In the genomic region with DNA sequence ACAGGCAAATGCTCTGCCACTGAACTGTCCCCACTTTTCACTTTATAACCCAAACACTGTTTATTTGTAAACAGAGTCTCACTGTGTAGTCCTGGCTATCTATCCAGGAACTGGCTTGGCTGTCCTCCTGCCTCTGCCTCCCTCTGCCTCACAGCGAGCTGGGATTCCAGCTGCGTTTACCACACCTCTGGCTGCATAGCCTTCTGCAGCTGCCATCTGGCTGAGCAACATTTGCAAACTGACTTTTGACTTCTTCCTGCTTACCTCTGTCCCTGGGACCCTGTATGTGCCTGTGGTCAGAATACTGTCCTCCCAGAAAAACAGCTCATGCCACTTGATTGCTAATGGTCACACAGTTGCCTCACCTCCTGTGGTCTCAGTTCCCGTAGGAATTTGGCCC, we compare ENCODE assay signal across 10 mouse cellular contexts. TPM values are rescaled to one million over a fixed set of nuclear protein-coding genes. Genes with fewer than 3 reads are reported as not detected.
DNase-seq lines count a peak whose midpoint lies in the region; ATAC-seq and TF ChIP-seq lines count a peak whose summit lies in the region.
"Had no signal": no experiment of that assay in that cellular context is flagged by ENCODE, and none has a peak within 500 bp of the region (broad histone marks: within the 10 kb centered on the region; RNA-seq: fewer than 3 reads in every experiment).

No protein-coding gene starts in this region.

- DNase-seq in heart, adult 9 months (ENCODE audit: low spot score in 2 of 2), result no peak
- peak; percentile 80 for DNase-seq in A20 (ENCODE audit: low read depth, low spot score)
- no peak for DNase-seq in natural killer cell, adult 2 months (ENCODE audit: low spot score in 2 of 2)
- DNase-seq in ovary, postnatal 10 days (ENCODE audit: low spot score), result no peak
- DNase-seq in urinary bladder, postnatal 36 days (ENCODE audit: low spot score in 2 of 2), result no peak

- no peak for TF ChIP-seq CTCF in bone marrow, adult 2 months (IDR thresholded peaks at IDR 0.05; ENCODE audit: control insufficient read depth, insufficient read depth, low read length)

- H3K4me2 ChIP-seq in heart, embryonic 14.5 days (ENCODE audit: low read length), result peak overlapping the region; percentile 92
- H3K4me2 ChIP-seq in liver, embryonic 15.5 days, result peak overlapping the region; percentile 90
- H3K4me2 ChIP-seq: midbrain, embryonic 15.5 days had no signal

- 51% methylated on average over 3 of the region's 3 CpGs for WGBS in heart, embryonic 14.5 days
- WGBS in bone marrow, adult 2 months, result 35% methylated on average over 3 of the region's 3 CpGs
- 51% methylated on average over 3 of the region's 3 CpGs for WGBS in liver, embryonic 15.5 days (ENCODE audit: insufficient replicate concordance)

- no peak for TF ChIP-seq POLR2A in bone marrow, adult 2 months (IDR thresholded peaks at IDR 0.05; ENCODE audit: borderline replicate concordance, control insufficient read depth, low read depth, low read length)

- H3K27ac ChIP-seq in heart, embryonic 14.5 days (replicated peaks in 1 of 2; ENCODE audit: control insufficient read depth in 1 of 2, insufficient read depth in 1 of 2, low read depth in 2 of 2, low read length in 2 of 2), result peak overlapping the region; percentile 90 to 97; a peak in 3 of 4 replicates
- peak overlapping the region; percentile 53 for H3K27ac ChIP-seq in bone marrow, adult 2 months (ENCODE audit: control insufficient read depth, insufficient read depth, low read depth, low read length, poor library complexity)
- peak overlapping the region; percentile 93 for H3K27ac ChIP-seq in liver, embryonic 15.5 days (replicated peaks)
- H3K27ac ChIP-seq: hindbrain, embryonic 15.5 days; midbrain, embryonic 15.5 days had no signal

- H3K9ac ChIP-seq in heart, embryonic 14.5 days (ENCODE audit: low read length), result peak overlapping the region; percentile 86
- H3K9ac ChIP-seq in liver, embryonic 15.5 days, result peak overlapping the region; percentile 26; the same call in 1 of the 2 replicates
- H3K9ac ChIP-seq: hindbrain, embryonic 15.5 days; midbrain, embryonic 15.5 days had no signal

- H3K4me1 ChIP-seq in heart, embryonic 14.5 days (ENCODE audit: control insufficient read depth in 2 of 2, insufficient read depth in 2 of 2, low read length in 2 of 2), result peaks cover 68 to 84% of the 10 kb centered on the region in 2 experiments
- peaks cover 9% of the 10 kb centered on the region for H3K4me1 ChIP-seq in bone marrow, adult 2 months (ENCODE audit: control insufficient read depth, insufficient read depth, low read length)
- peaks cover 92% of the 10 kb centered on the region for H3K4me1 ChIP-seq in liver, embryonic 15.5 days (replicated peaks)

- 0 out of 4 replicates have a peak overlapping the region, but pooled peaks of 1 of the 2 experiments have one; percentile 10 for H3K4me3 ChIP-seq in heart, embryonic 14.5 days (ENCODE audit: control insufficient read depth in 1 of 2, insufficient read depth in 1 of 2, low read depth in 1 of 2, low read length in 2 of 2)
- H3K4me3 ChIP-seq in bone marrow, adult 2 months (replicated peaks; ENCODE audit: control insufficient read depth, low read depth, low read length), result peak overlapping the region; percentile 50
- H3K4me3 ChIP-seq in liver, embryonic 15.5 days (replicated peaks), result no peak overlapping the region
- H3K4me3 ChIP-seq: hindbrain, embryonic 15.5 days; midbrain, embryonic 15.5 days had no signal

- ATAC-seq in heart, embryonic 14.5 days (ENCODE audit: insufficient number of reproducible peaks, insufficient read depth, low FRiP score, low read depth), result no peak
- no peak for ATAC-seq in liver, embryonic 15.5 days (ENCODE audit: insufficient read depth)
- ATAC-seq: midbrain, embryonic 15.5 days had no signal

- H3K9me3 ChIP-seq in heart, embryonic 14.5 days (ENCODE audit: control insufficient read depth, low read length), result no peaks in the 10 kb centered on the region
- H3K9me3 ChIP-seq in liver, embryonic 15.5 days (replicated peaks), result no peaks in the 10 kb centered on the region
- H3K9me3 ChIP-seq: hindbrain, embryonic 15.5 days; midbrain, embryonic 15.5 days had no signal

- peaks cover 16% of the 10 kb centered on the region for H3K36me3 ChIP-seq in heart, embryonic 14.5 days (ENCODE audit: control insufficient read depth, insufficient read depth, low read length)
- peaks cover 20% of the 10 kb centered on the region for H3K36me3 ChIP-seq in liver, embryonic 15.5 days (replicated peaks)
- H3K36me3 ChIP-seq: hindbrain, embryonic 15.5 days; midbrain, embryonic 15.5 days had no signal

- H3K27me3 ChIP-seq in heart, embryonic 14.5 days (ENCODE audit: control insufficient read depth, insufficient read depth, low read length), result no peaks in the 10 kb centered on the region
- no peaks in the 10 kb centered on the region for H3K27me3 ChIP-seq in liver, embryonic 15.5 days
- H3K27me3 ChIP-seq: hindbrain, embryonic 15.5 days; midbrain, embryonic 15.5 days had no signal

RNA-seq across cellular contexts. Expression of a gene that starts 1.5 kb away (rescaled TPM):
- 98.0 and 100 TPM in 2 replicates for polyA plus RNA-seq in heart, embryonic 14.5 days (2014; fragmentation: Nextera tagmentation; extraction: Ambion mirVana)
- 145 and 156 TPM in 2 replicates for polyA plus RNA-seq in bone marrow, adult 2 months (2011; ENCODE audit: insufficient read depth, insufficient read length, low replicate concordance, missing spikeins)
- polyA plus RNA-seq in liver, embryonic 15.5 days (2015; fragmentation: Nextera tagmentation; extraction: Ambion mirVana), result 136 and 138 TPM in 2 replicates

RNA-seq across cellular contexts. Expression of a gene that starts 1.7 kb away (rescaled TPM):
- polyA plus RNA-seq in heart, embryonic 14.5 days (2014; fragmentation: Nextera tagmentation; extraction: Ambion mirVana), result 18.7 and 20.8 TPM in 2 replicates
- polyA plus RNA-seq in bone marrow, adult 2 months (2011; ENCODE audit: insufficient read depth, insufficient read length, low replicate concordance, missing spikeins), result 16.9 and 21.8 TPM in 2 replicates
- 11.8 and 12.0 TPM in 2 replicates for polyA plus RNA-seq in liver, embryonic 15.5 days (2015; fragmentation: Nextera tagmentation; extraction: Ambion mirVana)

RNA-seq across cellular contexts. Expression of a gene that starts 17.9 kb away (rescaled TPM):
- 0.71 and 1.0 TPM in 2 replicates for polyA plus RNA-seq in heart, embryonic 14.5 days (2014; fragmentation: Nextera tagmentation; extraction: Ambion mirVana)
- polyA plus RNA-seq in bone marrow, adult 2 months (2011; ENCODE audit: insufficient read depth, insufficient read length, low replicate concordance, missing spikeins), result 9.5 and 12.3 TPM in 2 replicates
- polyA plus RNA-seq in liver, embryonic 15.5 days (2015; fragmentation: Nextera tagmentation; extraction: Ambion mirVana), result 0.28 and 0.45 TPM in 2 replicates

RNA-seq across cellular contexts. Expression of a gene that starts 17.9 kb away (rescaled TPM):
- 99.4 and 102 TPM in 2 replicates for polyA plus RNA-seq in heart, embryonic 14.5 days (2014; fragmentation: Nextera tagmentation; extraction: Ambion mirVana)
- 56.0 and 120 TPM in 2 replicates for polyA plus RNA-seq in bone marrow, adult 2 months (2011; ENCODE audit: insufficient read depth, insufficient read length, low replicate concordance, missing spikeins)
- polyA plus RNA-seq in liver, embryonic 15.5 days (2015; fragmentation: Nextera tagmentation; extraction: Ambion mirVana), result 49.2 and 54.7 TPM in 2 replicates

RNA-seq across cellular contexts. Expression of a gene that starts 21.7 kb away (rescaled TPM):
- polyA plus RNA-seq in heart, embryonic 14.5 days (2014; fragmentation: Nextera tagmentation; extraction: Ambion mirVana), result 227 and 240 TPM in 2 replicates
- 390 and 403 TPM in 2 replicates for polyA plus RNA-seq in bone marrow, adult 2 months (2011; ENCODE audit: insufficient read depth, insufficient read length, low replicate concordance, missing spikeins)
- polyA plus RNA-seq in liver, embryonic 15.5 days (2015; fragmentation: Nextera tagmentation; extraction: Ambion mirVana), result 306 and 347 TPM in 2 replicates
